Mouse (Mus musculus) stomach, embryonic 14.5 days (tissue): ENCODE measurements around the gene Psmb7. TPM values are rescaled to one million over a fixed set of nuclear protein-coding genes. Genes with fewer than 3 reads are reported as not detected.

Source experiments
- ATAC-seq: fragments of 200-750 bp; cut with Nextera tagmentation; 2 replicates; pipeline ENCODE4 v1.8.0; 2017; ENCODE audit warnings: low read depth, moderate TSS enrichment; ENCODE audit not compliant: insufficient number of reproducible peaks, insufficient read depth, low FRiP score
- H3K27ac ChIP-seq: fragments of 300-500 bp; sonication (generic); 2 replicates; pipeline ENCODE4 v1.5.1; 2014; ENCODE audit warnings: mild to moderate bottlenecking, low read length, moderate library complexity, mixed read lengths
- H3K27me3 ChIP-seq: fragments of 300-500 bp; sonication (generic); 2 replicates; pipeline ENCODE4 v1.6.1; 2014; ENCODE audit warnings: low read length, control low read depth, mixed read lengths; ENCODE audit not compliant: control insufficient read depth, insufficient read depth
- H3K36me3 ChIP-seq: fragments of 300-500 bp; sonication (generic); 2 replicates; pipeline ENCODE4 v1.6.1; 2014; ENCODE audit warnings: mild to moderate bottlenecking, control low read depth, low read length, moderate library complexity, mixed read lengths; ENCODE audit not compliant: control insufficient read depth, insufficient read depth
- H3K4me1 ChIP-seq: fragments of 300-500 bp; sonication (generic); 2 replicates; pipeline ENCODE4 v1.6.1; 2014; ENCODE audit warnings: low read length, control low read depth, mixed read lengths; ENCODE audit not compliant: control insufficient read depth, insufficient read depth
- H3K4me2 ChIP-seq: fragments of 300-500 bp; sonication (generic); replicated peaks from 2 replicates; pipeline ENCODE4 v1.6.1; 2014; ENCODE audit warnings: low read depth, low read length, control low read depth
- H3K4me3 ChIP-seq: fragments of 300-500 bp; sonication (generic); 2 replicates; pipeline ENCODE4 v1.5.1; 2014; ENCODE audit warnings: low read depth, low read length, control low read depth
- H3K9ac ChIP-seq: fragments of 300-500 bp; sonication (generic); replicated peaks from 2 replicates; pipeline ENCODE4 v1.6.1; 2014; ENCODE audit warnings: low read depth, mild to moderate bottlenecking, control low read depth, low read length, moderate library complexity, mixed read lengths
- H3K9me3 ChIP-seq: fragments of 300-500 bp; sonication (generic); 2 replicates; pipeline ENCODE4 v1.6.1; 2016; ENCODE audit warnings: low read depth, low read length, control low read depth; ENCODE audit not compliant: control insufficient read depth
- WGBS: fragments of 180-500 bp; shearing (Covaris S2); extraction: QIAGEN DNeasy Blood & Tissue Kit; methylation state at CpG from one replicate; pipeline ENCODE4 v1.1.7; 2014; 5-methylcytosine and 5-hydroxymethylcytosine counted together
- polyA plus RNA-seq: library from polyadenylated mRNA; unstranded; fragments of >200 nt; fragmentation: Nextera tagmentation; extraction: Ambion mirVana; gene quantifications from 2 replicates; pipeline ENCODE4 v1.2.1, GENCODE M21; 2014

Psmb7 gene
- polyA plus RNA-seq, 1 experiment from 2014 or later: 242 TPM

DNA sequence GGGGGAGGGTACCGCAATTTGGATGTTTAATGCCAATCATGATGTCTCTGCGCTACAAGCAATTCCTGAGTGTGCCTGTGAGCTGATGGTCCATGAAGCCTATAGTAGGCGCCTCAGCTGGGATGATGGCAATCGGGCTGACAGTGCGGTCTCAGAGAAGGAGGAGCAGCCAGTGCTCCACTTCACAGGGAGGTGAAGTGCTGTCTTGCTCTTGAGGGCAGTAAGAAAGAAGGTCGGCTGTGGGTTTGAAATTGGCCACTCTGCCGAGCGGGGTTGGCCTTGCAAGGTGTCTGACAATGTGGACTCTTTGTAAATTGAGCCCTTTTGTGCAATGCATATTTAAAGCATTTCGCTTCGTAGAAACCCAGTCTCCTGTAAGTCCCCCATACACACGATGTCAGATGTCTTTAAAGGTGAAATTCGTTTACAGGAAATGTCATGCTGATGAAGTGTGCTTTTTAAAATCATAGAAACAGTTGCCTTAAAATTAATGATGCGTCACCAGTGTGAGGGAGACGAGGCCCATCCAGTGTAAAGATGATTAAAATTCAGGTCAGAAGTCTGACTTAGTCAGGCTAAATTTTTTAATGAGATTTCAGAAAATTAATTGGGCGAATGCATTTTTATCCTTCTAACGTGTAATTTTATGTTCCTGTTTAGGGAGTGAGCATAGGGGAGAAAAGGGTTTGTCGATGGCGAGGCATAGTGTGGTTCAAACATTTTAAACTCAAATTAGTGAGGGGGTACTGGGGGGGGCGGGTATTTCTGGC lies 89.5 kb downstream of the Psmb7 start:
- H3K27me3 ChIP-seq: no peaks in the 10 kb centered on the region
- H3K36me3 ChIP-seq: peaks cover 18% of the 10 kb centered on the region
- ATAC-seq: no peak

GRCm38 (mm10) chr2:38552004-38552443 lies 91.9 kb downstream of the Psmb7 start:
- 88% methylated on average over 15 of the region's 15 CpGs for WGBS
- Histone ChIP-seq H3K4me3 (no peak overlapping the region), H3K9me3 (no peaks in the 10 kb centered on the region), H3K36me3 (peaks cover 11% of the 10 kb centered on the region; the same call in 1 of the 2 replicates), H3K27me3 (no peaks in the 10 kb centered on the region), H3K4me2 (no peak overlapping the region), H3K4me1 (0 out of 2 replicates have a peak, but pooled peaks cover 9% of the 10 kb centered on the region), H3K9ac (no peak overlapping the region), H3K27ac (no peak overlapping the region)
- ATAC-seq: no peak

More for the DNA sequence above, 89.5 kb downstream of the Psmb7 start:
- no peak overlapping the region for H3K9ac ChIP-seq
- H3K4me1 ChIP-seq: 0 out of 2 replicates have a peak, but pooled peaks cover 9% of the 10 kb centered on the region
- no peak overlapping the region for H3K4me2 ChIP-seq
- no peaks in the 10 kb centered on the region for H3K9me3 ChIP-seq
- no peak overlapping the region for H3K4me3 ChIP-seq
- 44% methylated on average over 19 of the region's 19 CpGs for WGBS
- no peak overlapping the region for H3K27ac ChIP-seq

DNA sequence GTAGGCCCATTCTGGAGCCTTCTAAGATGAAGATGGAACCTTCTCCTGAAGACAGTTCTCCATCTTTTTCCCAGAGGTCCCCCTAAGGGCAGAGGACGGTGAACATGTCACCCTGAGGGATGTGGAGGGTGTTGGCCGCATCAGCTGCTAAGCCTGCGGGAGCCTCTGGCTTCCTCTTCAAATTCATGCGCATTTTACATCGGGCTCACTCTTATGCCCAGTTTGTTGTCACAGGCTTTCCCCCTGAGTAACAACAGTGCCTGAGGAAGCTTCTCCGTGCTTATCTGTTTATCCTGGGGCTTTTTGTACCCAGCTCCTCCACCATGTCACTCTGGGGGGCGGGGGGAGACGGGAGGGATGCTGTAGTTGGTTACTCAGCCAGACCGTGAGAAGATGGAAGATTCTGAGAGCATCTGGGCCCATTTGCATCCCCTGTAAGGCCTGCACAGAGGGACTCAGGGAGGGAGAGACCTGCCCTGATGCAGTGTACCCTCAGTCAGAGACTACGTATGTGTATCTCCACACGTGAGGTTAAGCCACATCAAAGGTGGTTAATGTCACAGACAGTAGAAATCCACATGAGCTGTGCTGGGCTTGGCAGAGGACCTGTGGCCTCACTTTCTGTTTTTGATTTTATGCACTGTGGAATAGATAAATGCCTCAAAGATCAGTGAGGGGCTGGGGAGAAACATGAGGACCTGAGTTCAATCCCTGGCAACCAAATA lies 95.9 kb downstream of the Psmb7 start:
- Histone ChIP-seq H3K4me2 (no peak overlapping the region), H3K9ac (no peak overlapping the region), H3K4me1 (peaks cover 24% of the 10 kb centered on the region), H3K4me3 (no peak overlapping the region), H3K36me3 (peaks cover 11% of the 10 kb centered on the region; the same call in 1 of the 2 replicates), H3K27ac (no peak overlapping the region), H3K9me3 (no peaks in the 10 kb centered on the region), H3K27me3 (no peaks in the 10 kb centered on the region)
- no peak for ATAC-seq
- 72% methylated on average over 11 of the region's 11 CpGs for WGBS

DNA sequence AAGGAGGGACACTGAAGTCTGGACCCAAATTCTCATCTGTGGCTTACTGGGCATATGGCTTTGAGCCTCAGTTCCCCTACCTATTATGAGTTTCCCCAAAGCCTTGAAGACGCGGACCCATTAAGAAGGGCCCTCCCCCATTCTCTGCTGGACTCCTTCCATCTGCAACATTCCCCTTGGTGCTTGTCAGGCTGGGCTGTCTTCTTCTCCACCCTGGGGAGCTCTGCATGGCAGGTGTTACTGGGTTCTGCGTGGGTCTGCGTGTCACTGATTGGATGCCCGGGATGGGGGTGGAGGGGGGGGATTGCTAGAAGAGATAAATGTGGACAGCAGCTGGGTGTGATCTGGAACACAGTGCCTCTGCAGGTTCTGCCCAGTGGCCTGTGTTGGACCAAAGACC lies 97.1 kb downstream of the Psmb7 start:
- H3K4me3 ChIP-seq: no peak overlapping the region
- ATAC-seq: no peak

DNA sequence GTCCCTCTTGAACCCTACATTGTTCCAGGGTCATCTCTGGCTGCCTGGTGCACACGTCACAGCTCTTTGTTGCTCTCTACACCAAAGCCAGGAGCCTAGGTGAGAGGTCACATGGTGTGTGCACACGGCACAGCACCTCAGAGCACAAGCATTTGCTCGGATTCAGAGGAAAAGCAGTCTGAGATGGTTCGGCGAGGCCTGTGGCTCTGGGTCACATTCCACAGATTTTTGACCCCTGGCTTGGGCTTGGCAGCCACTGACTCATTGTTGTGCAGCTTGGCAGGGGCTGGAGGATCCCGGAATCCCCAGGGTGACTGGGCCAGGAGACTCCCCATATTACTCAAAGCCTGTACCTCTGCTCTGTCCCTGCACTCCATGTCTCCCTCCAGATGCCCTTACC lies 97.7 kb downstream of the Psmb7 start:
- 20% methylated on average over 6 of the region's 6 CpGs for WGBS
- no peak for ATAC-seq
- Histone ChIP-seq H3K27ac (no peak overlapping the region), H3K9ac (no peak overlapping the region), H3K4me2 (no peak overlapping the region), H3K36me3 (peaks cover 5% of the 10 kb centered on the region; the same call in 1 of the 2 replicates), H3K4me1 (peaks cover 24% of the 10 kb centered on the region), H3K27me3 (no peaks in the 10 kb centered on the region), H3K4me3 (no peak overlapping the region), H3K9me3 (no peaks in the 10 kb centered on the region)

More for the DNA sequence above, 97.1 kb downstream of the Psmb7 start:
- no peak overlapping the region for H3K9ac ChIP-seq
- H3K27ac ChIP-seq: no peak overlapping the region
- H3K36me3 ChIP-seq: peaks cover 11% of the 10 kb centered on the region; the same call in 1 of the 2 replicates
- H3K4me1 ChIP-seq: peaks cover 24% of the 10 kb centered on the region
- no peak overlapping the region for H3K4me2 ChIP-seq
- WGBS: 70% methylated on average over 5 of the region's 5 CpGs
- H3K9me3 ChIP-seq: no peaks in the 10 kb centered on the region
- no peaks in the 10 kb centered on the region for H3K27me3 ChIP-seq

GRCm38 (mm10) chr2:38545706-38546105 lies 98.2 kb downstream of the Psmb7 start:
- Histone ChIP-seq H3K4me2 (no peak overlapping the region), H3K4me3 (no peak overlapping the region), H3K4me1 (peaks cover 24% of the 10 kb centered on the region), H3K9ac (no peak overlapping the region), H3K9me3 (no peaks in the 10 kb centered on the region), H3K27ac (no peak overlapping the region), H3K27me3 (no peaks in the 10 kb centered on the region), H3K36me3 (peaks cover under 1% of the 10 kb centered on the region; the same call in 1 of the 2 replicates)
- ATAC-seq: no peak

DNA sequence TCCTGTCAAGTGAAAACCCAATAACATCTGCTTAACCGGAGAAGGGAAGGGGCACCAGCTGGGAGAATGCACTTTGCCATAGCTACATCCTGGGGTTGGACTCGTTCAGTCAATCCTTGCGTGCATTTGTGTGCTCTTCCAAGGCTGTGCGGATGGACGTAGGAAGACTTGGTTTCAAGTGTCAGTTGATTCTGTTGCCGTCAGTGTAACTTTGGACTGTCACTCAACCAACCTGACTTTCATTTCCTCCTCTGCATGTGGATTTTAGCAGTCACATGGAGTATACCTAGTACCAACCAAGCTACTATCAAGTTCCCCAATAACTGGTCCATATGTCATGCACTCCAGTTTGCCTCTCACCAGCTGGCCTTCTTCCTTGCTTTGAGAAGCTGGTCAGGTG lies 98.9 kb downstream of the Psmb7 start:
- Histone ChIP-seq H3K9me3 (no peaks in the 10 kb centered on the region), H3K9ac (no peak overlapping the region), H3K27me3 (no peaks in the 10 kb centered on the region), H3K4me2 (no peak overlapping the region), H3K4me1 (peaks cover 25% of the 10 kb centered on the region), H3K27ac (no peak overlapping the region), H3K36me3 (no peaks in the 10 kb centered on the region), H3K4me3 (no peak overlapping the region)
- no peak for ATAC-seq
- 62% methylated on average over 6 of the region's 6 CpGs for WGBS

DNA sequence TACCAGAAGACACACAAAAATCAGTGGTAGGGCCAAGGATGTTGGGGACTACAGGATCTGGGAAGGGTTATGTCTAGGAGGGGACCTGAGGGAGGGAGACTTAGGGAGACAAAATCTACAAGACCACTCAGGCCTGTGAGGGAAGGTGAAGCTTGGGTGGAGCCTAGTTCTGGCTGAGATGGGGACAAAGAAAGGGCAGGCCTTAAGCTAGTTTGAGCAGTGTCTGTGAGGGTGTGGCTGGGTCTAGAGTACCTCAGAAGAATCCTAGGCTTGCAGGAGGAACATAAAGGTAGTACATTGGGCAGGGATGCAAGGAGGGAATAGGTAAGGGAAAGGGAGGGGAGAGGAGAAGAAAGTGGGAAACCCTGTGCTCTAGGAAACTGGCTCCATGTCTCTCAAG lies 99.5 kb downstream of the Psmb7 start:
- no peak overlapping the region for H3K9ac ChIP-seq
- H3K36me3 ChIP-seq: no peaks in the 10 kb centered on the region

More for the DNA sequence above, 99.5 kb downstream of the Psmb7 start:
- ATAC-seq: no peak
- no peak overlapping the region for H3K27ac ChIP-seq
- H3K4me3 ChIP-seq: no peak overlapping the region
- H3K27me3 ChIP-seq: no peaks in the 10 kb centered on the region
- H3K9me3 ChIP-seq: no peaks in the 10 kb centered on the region
- peaks cover 26% of the 10 kb centered on the region for H3K4me1 ChIP-seq
- no peak overlapping the region for H3K4me2 ChIP-seq
